Mouse (Mus musculus) bone marrow, adult 2 months (tissue): Measurements from ENCODE around the gene Mab21l1.

Experiments used
- CTCF ChIP-seq: fragments of 200-500 bp; IDR thresholded peaks from 2 replicates; pipeline ENCODE4 v1.5.1; 2011; ENCODE audit warnings: low read length, control low read depth; ENCODE audit not compliant: control insufficient read depth, insufficient read depth
- POLR2A ChIP-seq: fragments of 200-500 bp; IDR thresholded peaks from 2 replicates; pipeline ENCODE4 v1.6.1; 2011; ENCODE audit warnings: low read depth, mild to moderate bottlenecking, control low read depth, low read length, borderline replicate concordance; ENCODE audit not compliant: control insufficient read depth

GRCm38 (mm10) chr3:55751363-55751762 lies 30.9 kb upstream of the Mab21l1 start:
- TF ChIP-seq CTCF, result no peak
- no peak for TF ChIP-seq POLR2A
